Mouse (Mus musculus): ENCODE results near the gene Vmn1r125.
"Not testable (repeated sequence)": the region's sequence is repeated elsewhere in the genome, so short reads cannot be mapped to it uniquely, and the experiment has no call there.

The Vmn1r125 gene

DNA sequence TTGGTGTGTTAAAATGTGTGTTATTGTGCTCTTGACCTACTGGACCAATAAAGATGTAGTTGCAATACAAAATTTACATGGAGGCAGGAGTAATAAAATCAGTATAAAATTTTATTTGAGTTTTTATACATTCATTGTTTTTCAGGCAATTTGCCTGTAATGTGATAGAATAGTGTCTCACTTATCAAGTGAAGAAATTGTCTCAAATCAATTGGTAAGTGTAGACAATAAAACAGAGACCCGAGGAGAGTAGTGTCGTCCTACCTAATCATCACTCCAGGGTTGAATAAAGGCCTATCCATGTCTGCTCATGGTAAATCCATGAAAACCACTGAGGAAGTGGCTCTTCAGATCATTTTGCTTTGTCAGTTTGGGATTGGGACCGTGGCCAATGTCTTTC, at the start of gene Vmn1r125:
Vmn1r125 (plus strand) TSS at position 301 of the 400 bp plus-strand sequence.
- not testable (repeated sequence) for DNase-seq (ENCODE audit: low read depth, low spot score)

DNA sequence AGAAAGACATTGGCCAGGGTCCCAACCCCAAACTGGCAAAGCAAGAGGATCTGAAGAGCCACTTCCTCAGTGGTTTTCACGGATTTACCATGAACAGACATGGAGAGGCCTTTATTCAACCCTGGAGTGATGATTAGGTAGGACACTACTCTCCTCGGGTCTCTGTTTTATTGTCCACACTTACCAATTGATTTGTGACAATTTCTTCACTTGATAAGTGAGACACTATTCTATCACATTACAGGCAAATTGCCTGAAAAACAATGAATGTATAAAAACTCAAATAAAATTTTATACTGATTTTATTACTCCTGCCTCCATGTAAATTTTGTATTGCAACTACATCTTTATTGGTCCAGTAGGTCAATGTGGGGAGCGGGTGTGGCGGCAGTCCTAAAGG, 11.5 kb upstream of the Vmn1r125 start, which contains the start of gene Vmn1r124:
Vmn1r124 (minus strand) TSS at position 101 of the 400 bp plus-strand sequence.
- not testable (repeated sequence) for DNase-seq (ENCODE audit: low read depth, low spot score)

DNA sequence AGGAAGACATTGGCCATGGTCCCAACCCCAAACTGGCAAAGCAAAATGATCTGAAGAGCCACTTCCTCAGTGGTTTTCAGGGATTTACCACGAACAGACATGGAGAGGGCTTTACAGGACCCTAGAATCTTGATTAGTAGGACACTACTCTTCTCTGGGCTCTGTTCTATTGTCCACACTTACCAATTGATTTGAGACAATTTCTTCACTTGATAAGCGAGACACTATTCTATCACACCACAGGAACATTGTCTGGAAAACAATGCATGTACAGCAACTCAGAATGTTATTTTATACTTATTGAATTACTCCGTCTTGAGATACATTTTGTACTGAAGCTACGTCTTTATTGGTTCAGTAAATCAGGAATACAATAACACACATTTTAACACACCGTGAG, 29.4 kb downstream of the Vmn1r125 start, which contains the start of gene Vmn1r126:
Vmn1r126 (minus strand) TSS at position 101 of the 400 bp plus-strand sequence.
- not testable (repeated sequence) for DNase-seq (ENCODE audit: low read depth, low spot score)

DNA sequence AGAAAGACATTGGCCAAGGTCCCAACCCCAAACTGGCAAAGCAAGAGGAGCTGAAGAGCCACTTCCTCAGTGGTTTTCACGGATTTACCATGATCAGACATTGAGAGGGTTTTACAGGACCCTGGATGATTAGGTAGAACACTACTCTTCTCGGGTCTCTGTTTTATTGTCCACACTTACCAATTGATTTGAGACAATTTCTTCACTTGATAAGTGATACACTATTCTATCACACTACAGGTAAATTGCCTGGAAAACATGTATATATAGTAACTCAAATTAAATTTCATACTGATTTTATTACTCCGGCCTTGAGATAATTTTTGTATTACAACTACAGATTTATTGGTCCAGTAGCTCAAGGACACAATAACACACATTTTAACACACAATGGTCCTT, 47.8 kb downstream of the Vmn1r125 start, which contains the start of gene Vmn1r127:
Vmn1r127 (minus strand) TSS at position 101 of the 400 bp plus-strand sequence.
- not testable (repeated sequence) for DNase-seq (ENCODE audit: low read depth, low spot score)

Data from retina, postnatal 7 days (tissue).